ENCODE assay signal across 20 mouse cellular contexts in the genomic region with DNA sequence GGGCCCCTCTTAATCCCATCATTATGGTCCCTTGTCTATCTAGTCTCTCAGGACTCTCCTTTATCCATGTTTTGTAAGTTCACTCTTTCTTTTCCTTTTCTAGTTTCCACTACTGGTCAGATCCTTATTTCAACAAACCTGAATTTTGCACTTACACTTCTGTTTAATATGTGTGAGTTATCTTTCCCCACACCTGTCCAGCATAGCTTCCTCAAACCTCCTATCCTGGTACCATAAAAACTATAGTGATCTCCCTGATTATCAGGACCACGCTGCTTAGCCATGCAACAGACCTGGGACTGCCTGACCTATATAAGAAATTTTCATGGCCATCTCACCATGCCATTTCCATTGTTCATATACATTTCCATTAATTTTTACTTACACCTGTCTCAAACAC.
DNase-seq lines count a peak whose midpoint lies in the region; ATAC-seq and TF ChIP-seq lines count a peak whose summit lies in the region.
"Had no signal": no experiment of that assay in that cellular context is flagged by ENCODE, and none has a peak within 500 bp of the region (broad histone marks: within the 10 kb centered on the region; RNA-seq: fewer than 3 reads in every experiment).

No protein-coding gene starts in this region.

- H3K27me3 ChIP-seq in liver, embryonic 11.5 days (replicated peaks; ENCODE audit: control insufficient read depth, insufficient read depth, low read length) = no peaks in the 10 kb centered on the region
- no peaks in the 10 kb centered on the region for H3K27me3 ChIP-seq in thymus, adult 2 months (ENCODE audit: control insufficient read depth, insufficient read depth, low read length)
- H3K27me3 ChIP-seq in liver, embryonic 13.5 days = no peaks in the 10 kb centered on the region
- H3K27me3 ChIP-seq: embryonic facial prominence, embryonic 15.5 days; hindbrain, embryonic 12.5 days had no signal

- H3K27ac ChIP-seq in liver, embryonic 11.5 days (ENCODE audit: low read depth, low read length) = no peak overlapping the region
- H3K27ac ChIP-seq in thymus, adult 2 months (ENCODE audit: control insufficient read depth, insufficient read depth, low read length) = peak overlapping the region; percentile 92; the same call in 1 of the 2 replicates
- 0 out of 2 replicates have a peak overlapping the region, but pooled peaks have one; percentile 3 for H3K27ac ChIP-seq in liver, embryonic 13.5 days
- H3K27ac ChIP-seq: embryonic facial prominence, embryonic 15.5 days; forebrain, embryonic 10.5 days; hindbrain, embryonic 12.5 days had no signal

- no peak for DNase-seq in liver, embryonic 11.5 days (ENCODE audit: low spot score)
- no peak for DNase-seq in liver
- no peak for DNase-seq in thymus, adult 2 months
- DNase-seq in thymus, postnatal 36 days = no peak
- DNase-seq in liver, embryonic 13.5 days = no peak
- DNase-seq in frontal cortex, postnatal 10 days (ENCODE audit: low spot score in 2 of 2) = no peak
- DNase-seq: adrenal gland, adult 8-10 months; adrenal gland, postnatal 36 days; cerebellum, adult 18-20 months; cerebellum, postnatal 10 days; gastrocnemius, postnatal 10 days; heart, postnatal 4 days had no signal

- no peak for TF ChIP-seq POLR2A in thymus, adult 2 months (IDR thresholded peaks at IDR 0.05; ENCODE audit: control insufficient read depth, extremely low read depth, insufficient read depth, low read length, poor library complexity)

- H3K4me3 ChIP-seq in liver, embryonic 11.5 days (ENCODE audit: low read depth, low read length) = no peak overlapping the region
- H3K4me3 ChIP-seq in thymus, adult 2 months (ENCODE audit: control insufficient read depth, insufficient read depth, low read length) = no peak overlapping the region
- H3K4me3 ChIP-seq in liver, embryonic 13.5 days (replicated peaks) = no peak overlapping the region
- H3K4me3 ChIP-seq: embryonic facial prominence, embryonic 15.5 days; erythroblast, embryonic 14.5 days; forebrain, embryonic 10.5 days; heart, embryonic 10.5 days; hindbrain, embryonic 12.5 days had no signal

- H3K36me3 ChIP-seq in liver, embryonic 11.5 days (ENCODE audit: control insufficient read depth, insufficient read depth, low read length) = no peaks in the 10 kb centered on the region
- H3K36me3 ChIP-seq in thymus, adult 2 months (ENCODE audit: control insufficient read depth, insufficient read depth, low read length) = no peaks in the 10 kb centered on the region
- H3K36me3 ChIP-seq in liver, embryonic 13.5 days = no peaks in the 10 kb centered on the region
- H3K36me3 ChIP-seq: embryonic facial prominence, embryonic 15.5 days; forebrain, embryonic 10.5 days; heart, embryonic 10.5 days; hindbrain, embryonic 12.5 days had no signal

- no peak for TF ChIP-seq CTCF in thymus, adult 2 months (IDR thresholded peaks at IDR 0.05; ENCODE audit: borderline replicate concordance, control insufficient read depth, extremely low read depth, insufficient read depth, low read length, poor library complexity)

- no peak overlapping the region for H3K9ac ChIP-seq in liver, embryonic 11.5 days (ENCODE audit: low read depth, low read length)
- no peak overlapping the region for H3K9ac ChIP-seq in liver, embryonic 13.5 days
- H3K9ac ChIP-seq: embryonic facial prominence, embryonic 15.5 days; hindbrain, embryonic 12.5 days had no signal

- WGBS in liver, embryonic 11.5 days = 58% methylated on average over 1 of the region's 1 CpGs
- WGBS in thymus, adult 2 months = 79% methylated on average over 1 of the region's 1 CpGs
- WGBS in liver, embryonic 13.5 days (ENCODE audit: insufficient replicate concordance) = 17% methylated on average over 1 of the region's 1 CpGs

- no peak overlapping the region for H3K4me2 ChIP-seq in liver, embryonic 11.5 days
- no peak overlapping the region for H3K4me2 ChIP-seq in liver, embryonic 13.5 days
- H3K4me2 ChIP-seq: embryonic facial prominence, embryonic 15.5 days; hindbrain, embryonic 12.5 days had no signal

- 0 out of 2 replicates have a peak, but pooled peaks have one; percentile 42 for ATAC-seq in liver, embryonic 11.5 days (replicated peaks; ENCODE audit: low FRiP score)
- no peak for ATAC-seq in liver, embryonic 13.5 days (ENCODE audit: low read depth)
- no peak for ATAC-seq in cerebellum, adult (ENCODE audit: insufficient number of reproducible peaks, low FRiP score, low TSS enrichment)
- ATAC-seq: forebrain, embryonic 14.5 days; hindbrain, embryonic 16.5 days had no signal

- no peaks in the 10 kb centered on the region for H3K9me3 ChIP-seq in liver, embryonic 11.5 days (ENCODE audit: control insufficient read depth, low read length)
- H3K9me3 ChIP-seq in liver, embryonic 13.5 days (replicated peaks) = no peaks in the 10 kb centered on the region
- H3K9me3 ChIP-seq: embryonic facial prominence, embryonic 15.5 days; forebrain, embryonic 10.5 days; heart, embryonic 10.5 days; hindbrain, embryonic 12.5 days had no signal

- peaks cover 19% of the 10 kb centered on the region for H3K4me1 ChIP-seq in liver, embryonic 11.5 days (replicated peaks; ENCODE audit: control insufficient read depth, insufficient read depth, low read length)
- peaks cover 14% of the 10 kb centered on the region for H3K4me1 ChIP-seq in thymus, adult 2 months (replicated peaks; ENCODE audit: control insufficient read depth, insufficient read depth, low read length)
- H3K4me1 ChIP-seq in liver, embryonic 13.5 days (replicated peaks) = peaks cover 42% of the 10 kb centered on the region
- H3K4me1 ChIP-seq: embryonic facial prominence, embryonic 15.5 days; hindbrain, embryonic 12.5 days had no signal
